Mouse (Mus musculus) CH12.LX (cell line): ENCODE measurements around the gene Mamdc2. TPM values are rescaled to one million over a fixed set of nuclear protein-coding genes. Genes with fewer than 3 reads are reported as not detected.

Source experiments
- DNase-seq: peaks from one replicate; pipeline ENCODE4 v3.0.0-alpha.2; 2013; ENCODE audit errors: extremely low read depth
- H3K27ac ChIP-seq: 2 replicates; pipeline ENCODE4 v1.5.1; 2012; ENCODE audit warnings: low read depth, mild to moderate bottlenecking, control low read depth, moderate library complexity; ENCODE audit not compliant: insufficient read depth
- H3K27me3 ChIP-seq: replicated peaks from 2 replicates; pipeline ENCODE3; 2012; ENCODE audit warnings: inconsistent platforms
- H3K36me3 ChIP-seq, 2 experiments: replicated peaks in 1 of 2; 2 replicates each; pipeline versions ENCODE3 to v1.6.1; 2012; ENCODE audit warnings: inconsistent platforms in 1 of 2, low read length in 1 of 2, mild to moderate bottlenecking in 1 of 2, mixed read lengths in 1 of 2, moderate library complexity in 1 of 2; ENCODE audit not compliant: control insufficient read depth in 1 of 2, insufficient read depth in 1 of 2
- H3K4me1 ChIP-seq, 2 experiments: 2 replicates each; pipeline ENCODE4 v1.6.1; 2012; ENCODE audit warnings: inconsistent platforms in 1 of 2, moderate library complexity in 1 of 2; ENCODE audit not compliant: insufficient read depth in 2 of 2, control insufficient read depth in 1 of 2
- H3K4me2 ChIP-seq: 2 replicates; pipeline ENCODE4 v1.6.1; 2012; ENCODE audit warnings: low read depth, mild to moderate bottlenecking, control low read depth; ENCODE audit not compliant: poor library complexity, insufficient read depth, severe bottlenecking
- H3K4me3 ChIP-seq, 3 experiments: fragments of 150-350 bp in 1 of 3; sonication (generic) in 1 of 3; replicated peaks in 1 of 3; 2 replicates each; pipeline versions ENCODE3 to v1.5.1; 2011 to 2012; ENCODE audit warnings: low read depth in 2 of 3, low read length in 2 of 3, mild to moderate bottlenecking in 2 of 3, moderate library complexity in 2 of 3, control low read depth in 1 of 3, improper control_type of control experiment in 1 of 3, inconsistent platforms in 1 of 3, mixed read lengths in 1 of 3; ENCODE audit not compliant: poor library complexity in 1 of 3
- H3K79me2 ChIP-seq: replicated peaks from 2 replicates; pipeline ENCODE4 v1.6.1; 2012; ENCODE audit warnings: mild to moderate bottlenecking, moderate library complexity; ENCODE audit not compliant: control insufficient read depth, poor library complexity, insufficient read depth, severe bottlenecking; ENCODE audit errors: extremely low read depth
- H3K9ac ChIP-seq: 2 replicates; pipeline ENCODE4 v1.6.1; 2012; ENCODE audit warnings: low read depth, mild to moderate bottlenecking, control low read depth, moderate library complexity; ENCODE audit not compliant: insufficient read depth
- H3K9me3 ChIP-seq: replicated peaks from 2 replicates; pipeline ENCODE3; 2012; ENCODE audit warnings: low read length, inconsistent platforms, mixed read lengths
- CHD2 ChIP-seq: IDR thresholded peaks from 2 replicates; pipeline ENCODE4 v1.6.1; 2011; ENCODE audit warnings: low read length, improper control_type of control experiment
- E2F4 ChIP-seq: IDR thresholded peaks from 2 replicates; pipeline ENCODE4 v1.6.1; 2011; ENCODE audit warnings: low read depth, low read length, improper control_type of control experiment; ENCODE audit not compliant: insufficient replicate concordance
- ELF1 ChIP-seq: IDR thresholded peaks from 2 replicates; pipeline ENCODE4 v1.6.1; 2014; ENCODE audit warnings: low read depth, mild to moderate bottlenecking, inconsistent platforms, low read length, improper control_type of control experiment
- ETS1 ChIP-seq: conservative IDR thresholded peaks from 2 replicates; pipeline ENCODE4 v1.6.1; 2012; ENCODE audit warnings: low read depth, mild to moderate bottlenecking, inconsistent platforms, low read length, improper control_type of control experiment, moderate library complexity
- HCFC1 ChIP-seq: IDR thresholded peaks from 2 replicates; pipeline ENCODE4 v1.6.1; 2012; ENCODE audit warnings: low read depth, mild to moderate bottlenecking, inconsistent platforms, low read length, improper control_type of control experiment
- IRF4 ChIP-seq: IDR thresholded peaks from 2 replicates; pipeline ENCODE4 v1.6.1; 2014; ENCODE audit warnings: low read depth, mild to moderate bottlenecking, inconsistent platforms, low read length, improper control_type of control experiment
- JUN ChIP-seq: IDR thresholded peaks from 2 replicates; pipeline ENCODE4 v1.6.1; 2011; ENCODE audit warnings: low read depth, mild to moderate bottlenecking, low read length, improper control_type of control experiment, moderate library complexity; ENCODE audit not compliant: insufficient read depth
- MAX ChIP-seq: IDR thresholded peaks from 2 replicates; pipeline ENCODE4 v1.6.1; 2011; ENCODE audit warnings: low read length, improper control_type of control experiment
- NRF1 ChIP-seq: IDR thresholded peaks from 2 replicates; pipeline ENCODE4 v1.6.1; 2014; ENCODE audit warnings: low read depth, mild to moderate bottlenecking, inconsistent platforms, low read length, improper control_type of control experiment, moderate library complexity
- RAD21 ChIP-seq: IDR thresholded peaks from 2 replicates; pipeline ENCODE4 v1.6.1; 2011; ENCODE audit warnings: low read depth, mild to moderate bottlenecking, low read length, improper control_type of control experiment, moderate library complexity
- RCOR1 ChIP-seq: conservative IDR thresholded peaks from 2 replicates; pipeline ENCODE4 v1.6.1; 2012; ENCODE audit warnings: low read depth, mild to moderate bottlenecking, inconsistent platforms, low read length, improper control_type of control experiment
- TBP ChIP-seq: conservative IDR thresholded peaks from 2 replicates; pipeline ENCODE4 v1.6.1; 2011; ENCODE audit warnings: low read depth, low read length, improper control_type of control experiment
- UBTF ChIP-seq: IDR thresholded peaks from 2 replicates; pipeline ENCODE4 v1.6.1; 2012; ENCODE audit warnings: low read depth, mild to moderate bottlenecking, inconsistent platforms, low read length, improper control_type of control experiment, moderate library complexity
- ZNF384 ChIP-seq: IDR thresholded peaks from 2 replicates; pipeline ENCODE4 v1.6.1; 2012; ENCODE audit warnings: low read depth, low read length, improper control_type of control experiment, inconsistent platforms
- dilution Hi-C: fragments of 300-500 bp; cut with MboI; formaldehyde crosslinking; loops from 2 replicates; pipeline ENCODE4 v1.14.3; 2020; ENCODE audit warnings: low sequenced_read_pairs; ENCODE audit not compliant: extremely low pct_unique_long_range_greater_than_20kb, extremely low pct_ligation_motif_present
- in situ Hi-C: fragments of 300-500 bp; cut with MboI; formaldehyde crosslinking; loops from 3 replicates; pipeline ENCODE4 v1.14.3; 2019; ENCODE audit warnings: low sequenced_read_pairs, low pct_ligation_motif_present, low pct_unique_long_range_greater_than_20kb, mixed read lengths
- polyA plus RNA-seq: library from polyadenylated mRNA; unstranded; fragments of >175 nt; gene quantifications from 2 replicates; pipeline ENCODE4 v1.2.1, GENCODE M21; 2012; ENCODE audit warnings: low read depth; ENCODE audit not compliant: insufficient read length
- total RNA-seq, 2 experiments: library from RNA; depleted of rRNA; stranded (reverse); fragments of 300-350 nt in 1 of 2; fragments of >200 nt in 1 of 2; gene quantifications; 2 replicates each; pipeline ENCODE4 v1.2.3; 2012 to 2014

The Mamdc2 gene
- total and polyA plus RNA-seq, 3 experiments = 0.08 to 0.67 (median 0.17) TPM

- Histone ChIP-seq H3K9me3 (no peaks in the 10 kb centered on the region), H3K4me1 (no peaks in the 10 kb centered on the region), H3K79me2 (no peaks in the 10 kb centered on the region), H3K27ac (no peak overlapping the region), H3K36me3 (no peaks in the 10 kb centered on the region), H3K27me3 (no peaks in the 10 kb centered on the region), H3K4me2 (no peak overlapping the region), H3K4me3 (no peak overlapping the region), H3K9ac (no peak overlapping the region)
- dilution Hi-C loops = no loop called here
- no peak for TF ChIP-seq UBTF
- TF ChIP-seq IRF4 = no peak
- TF ChIP-seq MAX = no peak
- no peak for TF ChIP-seq NRF1
- TF ChIP-seq HCFC1 = no peak
- in situ Hi-C loops = no loop called here
- DNase-seq = no peak
These were observed 53.6 kb downstream of the Mamdc2 start for GRCm38 (mm10) chr19:23394597-23394996.

- no peaks in the 10 kb centered on the region for H3K79me2 ChIP-seq
- H3K27ac ChIP-seq = no peak overlapping the region
- dilution Hi-C loops (no loop called here), in situ Hi-C loops (no loop called here)
- no peaks in the 10 kb centered on the region for H3K36me3 ChIP-seq
- H3K27me3 ChIP-seq = no peaks in the 10 kb centered on the region
- TF ChIP-seq RCOR1 (no peak), E2F4 (no peak), ELF1 (no peak), ZNF384 (no peak), JUN (no peak), IRF4 (no peak), RAD21 (no peak), TBP (no peak)
- H3K4me2 ChIP-seq = no peak overlapping the region
- no peak for DNase-seq
- no peak overlapping the region for H3K9ac ChIP-seq
- H3K4me1 ChIP-seq = no peaks in the 10 kb centered on the region
- H3K4me3 ChIP-seq = no peak overlapping the region
- H3K9me3 ChIP-seq = no peaks in the 10 kb centered on the region
These were observed 59.4 kb downstream of the Mamdc2 start for GRCm38 (mm10) chr19:23388862-23389272.

GRCm38 (mm10) chr19:23388083-23388861 is 60.0 kb downstream of the Mamdc2 start:
- DNase-seq = no peak
- no peaks in the 10 kb centered on the region for H3K79me2 ChIP-seq
- no peak for TF ChIP-seq CHD2
- no peak for TF ChIP-seq ZNF384
- TF ChIP-seq ETS1 = no peak
- dilution Hi-C loops (no loop called here), in situ Hi-C loops (no loop called here)
- no peak overlapping the region for H3K27ac ChIP-seq
- H3K9ac ChIP-seq = no peak overlapping the region
- no peak overlapping the region for H3K4me3 ChIP-seq
- no peak overlapping the region for H3K4me2 ChIP-seq
- H3K36me3 ChIP-seq = no peaks in the 10 kb centered on the region
- no peaks in the 10 kb centered on the region for H3K4me1 ChIP-seq
- H3K9me3 ChIP-seq = no peaks in the 10 kb centered on the region
- no peaks in the 10 kb centered on the region for H3K27me3 ChIP-seq
